Comparison of ENCODE assay signal across 35 mouse cellular contexts in the genomic region with DNA sequence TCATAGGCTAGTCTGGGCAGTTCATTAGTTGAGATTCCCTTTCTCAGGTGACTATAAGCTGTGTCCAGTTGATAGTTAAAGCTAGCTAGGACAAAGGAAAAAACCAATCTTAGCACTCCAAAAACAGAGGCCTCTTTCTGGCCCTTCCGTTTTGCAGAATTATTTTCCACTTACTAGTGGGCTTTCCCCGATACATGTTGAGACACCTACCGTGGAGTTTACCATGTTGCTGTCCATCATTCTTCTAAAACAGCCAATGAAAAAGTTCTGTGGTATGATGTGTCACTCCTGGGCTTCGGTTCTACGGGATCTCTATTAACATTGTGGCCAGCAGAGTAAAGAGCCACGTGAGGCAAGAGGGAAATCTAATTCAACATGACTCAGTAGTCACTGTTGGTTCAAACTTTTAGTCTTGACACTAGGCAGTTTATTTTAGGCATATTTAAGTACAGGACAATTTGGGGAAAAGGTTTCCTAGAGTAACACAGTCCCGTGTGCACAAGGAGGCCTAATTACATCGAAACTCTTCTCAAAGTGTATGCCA.
"Had no signal": no experiment of that assay in that cellular context is flagged by ENCODE, and none has a peak within 500 bp of the region (broad histone marks: within the 10 kb centered on the region; RNA-seq: fewer than 3 reads in every experiment).

No protein-coding gene starts in this region.

- H3K4me1 ChIP-seq: hindbrain, embryonic 10.5 days; hindbrain, embryonic 12.5 days; hindbrain, embryonic 13.5 days; hindbrain, embryonic 15.5 days; intestine, embryonic 15.5 days had no signal

- H3K4me2 ChIP-seq: heart, embryonic 11.5 days; heart, embryonic 12.5 days; heart, embryonic 15.5 days; hindbrain, embryonic 12.5 days; hindbrain, embryonic 13.5 days; hindbrain, embryonic 14.5 days; hindbrain, embryonic 15.5 days; intestine, embryonic 15.5 days; kidney, embryonic 15.5 days had no signal

- ATAC-seq: hindbrain, embryonic 16.5 days; hindbrain, postnatal 0 days; inflammation-experienced regulatory T-cells, adult 6 months; intestine, embryonic 15.5 days; intestine, embryonic 16.5 days; intestine, postnatal 0 days had no signal

- H3K9ac ChIP-seq: heart, embryonic 12.5 days; heart, embryonic 13.5 days; heart, embryonic 15.5 days; hindbrain, embryonic 12.5 days; hindbrain, embryonic 13.5 days; hindbrain, embryonic 14.5 days; hindbrain, embryonic 15.5 days; intestine, embryonic 15.5 days; kidney, embryonic 15.5 days had no signal

- H3K9me3 ChIP-seq: heart, embryonic 10.5 days; heart, embryonic 12.5 days; heart, embryonic 13.5 days; heart, embryonic 15.5 days; hindbrain, embryonic 10.5 days; hindbrain, embryonic 12.5 days; hindbrain, embryonic 13.5 days; hindbrain, embryonic 15.5 days; intestine, embryonic 15.5 days; kidney, embryonic 15.5 days had no signal

- H3K4me3 ChIP-seq: heart, embryonic 10.5 days; heart, embryonic 12.5 days; heart, embryonic 13.5 days; heart, embryonic 15.5 days; hindbrain, embryonic 10.5 days; hindbrain, embryonic 12.5 days; hindbrain, embryonic 13.5 days; hindbrain, embryonic 15.5 days; intestine, embryonic 15.5 days; kidney, embryonic 15.5 days; layer of hippocampus, adult 2 months had no signal

- H3K27ac ChIP-seq: heart, embryonic 10.5 days; heart, embryonic 13.5 days; heart, embryonic 15.5 days; hindbrain, embryonic 10.5 days; hindbrain, embryonic 12.5 days; hindbrain, embryonic 13.5 days; hindbrain, embryonic 14.5 days; hindbrain, embryonic 15.5 days; hindbrain, postnatal 0 days; intestine, embryonic 15.5 days; kidney, embryonic 15.5 days; kidney, postnatal 0 days; layer of hippocampus, adult 2 months had no signal

- DNase-seq: heart, postnatal 10 days; heart, postnatal 14 days; heart, postnatal 36 days; heart, postnatal 4 days; kidney, adult 11 months; kidney, adult 18-20 months; kidney, adult 2 months; kidney, adult 8-10 months; kidney, adult 9 months; kidney, postnatal 10 days; kidney, postnatal 14 days; kidney, postnatal 25 days; kidney, postnatal 36 days; kidney, postnatal 4 days; layer of hippocampus, adult 9-11 months; layer of hippocampus, postnatal 36 days had no signal

- H3K27me3 ChIP-seq: heart, embryonic 12.5 days; heart, embryonic 13.5 days; heart, embryonic 15.5 days; hindbrain, embryonic 12.5 days; hindbrain, embryonic 13.5 days; hindbrain, embryonic 15.5 days; intestine, embryonic 15.5 days; kidney, embryonic 15.5 days had no signal
